8 mouse cellular contexts compared by ENCODE assay signal in the genomic region with DNA sequence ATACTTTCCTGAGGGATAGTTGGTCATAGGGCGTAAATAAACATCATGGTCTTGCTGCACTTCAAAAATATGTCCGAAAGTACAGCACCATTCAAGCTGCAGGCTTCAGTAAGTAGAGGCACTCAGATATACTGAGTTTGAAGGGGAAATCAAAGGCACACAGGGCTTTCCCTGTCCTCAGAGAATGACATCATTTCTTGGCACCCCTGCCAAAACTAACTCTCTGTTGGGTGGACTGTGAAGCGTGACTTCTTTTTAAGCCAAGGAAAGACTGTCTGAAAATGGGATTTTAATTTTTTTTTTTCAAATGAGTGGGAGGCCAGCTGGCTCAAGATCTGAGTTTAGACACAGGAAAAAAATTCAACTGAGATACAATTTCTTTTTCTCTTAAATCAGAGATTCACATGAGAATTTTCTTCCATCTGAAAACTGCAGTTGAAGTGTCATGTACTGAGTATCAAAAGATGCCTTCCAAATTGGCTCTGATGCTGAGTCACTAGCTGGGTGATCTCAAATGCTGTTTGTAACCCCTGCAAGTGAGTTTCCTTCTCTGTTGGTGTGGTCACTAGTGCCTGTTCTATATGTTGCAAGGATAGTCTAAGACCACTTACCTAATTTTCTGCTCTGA.
DNase-seq lines count a peak whose midpoint lies in the region; ATAC-seq lines count a peak whose summit lies in the region.

No protein-coding gene starts in this region.

- H3K4me2 ChIP-seq in forebrain, embryonic 14.5 days (ENCODE audit: low read length), result no peak overlapping the region
- no peak overlapping the region for H3K4me2 ChIP-seq in forebrain, embryonic 11.5 days (ENCODE audit: low read depth, low read length, severe bottlenecking)

- no peaks in the 10 kb centered on the region for H3K27me3 ChIP-seq in forebrain, embryonic 14.5 days (replicated peaks; ENCODE audit: control insufficient read depth, insufficient read depth, low read length)
- H3K27me3 ChIP-seq in forebrain, embryonic 11.5 days (ENCODE audit: control insufficient read depth, insufficient read depth, low read length), result no peaks in the 10 kb centered on the region

- H3K9ac ChIP-seq in forebrain, embryonic 14.5 days (ENCODE audit: low read length), result no peak overlapping the region
- H3K9ac ChIP-seq in forebrain, embryonic 11.5 days (ENCODE audit: low read length), result no peak overlapping the region

- peak; percentile 85 for DNase-seq in forebrain, embryonic 14.5 days (ENCODE audit: low spot score)
- no peak for DNase-seq in forebrain, embryonic 11.5 days (ENCODE audit: low spot score)
- DNase-seq in urinary bladder, postnatal 14 days (ENCODE audit: low spot score), result peak; percentile 15
- DNase-seq in urinary bladder, adult 2 months (ENCODE audit: low spot score), result no peak
- peak; percentile 69 to 75 for DNase-seq in heart, postnatal 10 days
- peak; percentile 53 for DNase-seq in lung, postnatal 10 days
- no peak for DNase-seq in urinary bladder, postnatal 10 days (ENCODE audit: low spot score)

- H3K27ac ChIP-seq in forebrain, embryonic 14.5 days (ENCODE audit: low read depth, low read length), result no peak overlapping the region
- no peak overlapping the region for H3K27ac ChIP-seq in forebrain, embryonic 11.5 days (ENCODE audit: low read depth, low read length)

- no peaks in the 10 kb centered on the region for H3K36me3 ChIP-seq in forebrain, embryonic 14.5 days (ENCODE audit: control insufficient read depth, insufficient read depth, low read length)
- H3K36me3 ChIP-seq in forebrain, embryonic 11.5 days (ENCODE audit: control insufficient read depth, insufficient read depth, low read length), result no peaks in the 10 kb centered on the region

- no peak overlapping the region for H3K4me3 ChIP-seq in forebrain, embryonic 14.5 days (ENCODE audit: low read depth, low read length)
- H3K4me3 ChIP-seq in forebrain, embryonic 11.5 days (ENCODE audit: low read depth, low read length), result no peak overlapping the region

- peak; percentile 94 for ATAC-seq in forebrain, embryonic 14.5 days
- ATAC-seq in forebrain, embryonic 11.5 days (replicated peaks; ENCODE audit: low FRiP score), result no peak
- ATAC-seq in erythroblast, adult 5-6 weeks (replicated peaks; ENCODE audit: low FRiP score, poor library complexity, severe bottlenecking), result no peak

- 48% methylated on average over 3 of the region's 3 CpGs for WGBS in forebrain, embryonic 14.5 days
- 84% methylated on average over 3 of the region's 3 CpGs for WGBS in forebrain, embryonic 11.5 days

- peaks cover 3% of the 10 kb centered on the region; the same call in 1 of the 2 replicates for H3K4me1 ChIP-seq in forebrain, embryonic 14.5 days (ENCODE audit: control insufficient read depth, insufficient read depth, low read length)
- no peaks in the 10 kb centered on the region for H3K4me1 ChIP-seq in forebrain, embryonic 11.5 days (replicated peaks; ENCODE audit: control insufficient read depth, insufficient read depth, low read length)

- intact Hi-C loops in heart, postnatal 10 days (cut with DNase I), result no loop called here

- no peaks in the 10 kb centered on the region for H3K9me3 ChIP-seq in forebrain, embryonic 14.5 days (replicated peaks; ENCODE audit: control insufficient read depth, low read length)
- H3K9me3 ChIP-seq in forebrain, embryonic 11.5 days (ENCODE audit: control insufficient read depth, low read length), result no peaks in the 10 kb centered on the region

Comparison
In these comparisons a context has a peak if more than half of its experiments do, and no peak if none do; other contexts are left out.
1. DNase-seq: peak in forebrain, embryonic 14.5 days (single experiment), urinary bladder, postnatal 14 days (single experiment), heart, postnatal 10 days (2 of 2) and lung, postnatal 10 days (single experiment); none in forebrain, embryonic 11.5 days (single experiment), urinary bladder, adult 2 months (single experiment) and urinary bladder, postnatal 10 days (single experiment).